Mouse (Mus musculus): ENCODE measurements at regions not wholly inside any gene's neighbourhood (a gene's known extent, or its start where the extent isn't known, plus 50 kb on each side); places are given as distances from the start of the nearest gene placed in this dataset.
"Not testable (repeated sequence)": the region's sequence is repeated elsewhere in the genome, so short reads cannot be mapped to it uniquely, and the experiment has no call there.

GRCm38 (mm10) chrX:50675356-50675755 lies 165.5 kb upstream of the Stk26 start:
- DNase-seq (no peak), ATAC-seq (ENCODE audit: low read depth) (no peak)
- no peaks in the 10 kb centered on the region for H3K27me3 ChIP-seq
- H3K36me3 ChIP-seq: no peaks in the 10 kb centered on the region
- WGBS (ENCODE audit: insufficient replicate concordance): 30% methylated on average over 6 of the region's 6 CpGs
- no peaks in the 10 kb centered on the region for H3K9me3 ChIP-seq (replicated peaks)
- H3K4me3 ChIP-seq (replicated peaks): no peak overlapping the region
- no peak overlapping the region for H3K9ac ChIP-seq
- no peak overlapping the region for H3K4me2 ChIP-seq
- H3K4me1 ChIP-seq (replicated peaks): no peaks in the 10 kb centered on the region
- H3K27ac ChIP-seq: no peak overlapping the region

- Histone ChIP-seq H3K9me3 (replicated peaks) (no peaks in the 10 kb centered on the region), H3K4me1 (replicated peaks) (no peaks in the 10 kb centered on the region), H3K4me3 (replicated peaks) (no peak overlapping the region), H3K36me3 (no peaks in the 10 kb centered on the region), H3K27me3 (no peaks in the 10 kb centered on the region), H3K4me2 (no peak overlapping the region), H3K9ac (no peak overlapping the region), H3K27ac (no peak overlapping the region)
- 32% methylated on average over 9 of the region's 9 CpGs for WGBS (ENCODE audit: insufficient replicate concordance)
- DNase-seq: peak; percentile 3
- ATAC-seq (ENCODE audit: low read depth): no peak
Measured at GRCm38 (mm10) chrX:50657835-50658565, 182.8 kb upstream of the Stk26 start.

- DNase-seq (no peak), ATAC-seq (ENCODE audit: low read depth) (no peak)
- Histone ChIP-seq H3K9me3 (replicated peaks) (no peaks in the 10 kb centered on the region), H3K27me3 (no peaks in the 10 kb centered on the region), H3K4me3 (replicated peaks) (no peak overlapping the region), H3K4me2 (no peak overlapping the region), H3K27ac (no peak overlapping the region), H3K9ac (no peak overlapping the region), H3K36me3 (no peaks in the 10 kb centered on the region), H3K4me1 (replicated peaks) (no peaks in the 10 kb centered on the region)
- 49% methylated on average over 6 of the region's 6 CpGs for WGBS (ENCODE audit: insufficient replicate concordance)
Measured at GRCm38 (mm10) chrX:50657180-50657834, 183.5 kb upstream of the Stk26 start.

- not testable (repeated sequence) for H3K4me2 ChIP-seq; H3K9me3 ChIP-seq (replicated peaks); H3K4me3 ChIP-seq (replicated peaks); H3K27ac ChIP-seq; ATAC-seq (ENCODE audit: low read depth); H3K4me1 ChIP-seq (replicated peaks); H3K9ac ChIP-seq; H3K36me3 ChIP-seq; DNase-seq; H3K27me3 ChIP-seq
- WGBS (ENCODE audit: insufficient replicate concordance): 80% methylated on average over 1 of the region's 1 CpGs
Measured at GRCm38 (mm10) chrX:50655380-50655779, 185.5 kb upstream of the Stk26 start.

GRCm38 (mm10) chrX:50641347-50641746 lies 199.5 kb upstream of the Stk26 start:
- H3K9me3 ChIP-seq (replicated peaks): no peaks in the 10 kb centered on the region
- no peak overlapping the region for H3K4me2 ChIP-seq
- H3K4me3 ChIP-seq (replicated peaks): no peak overlapping the region
- no peak overlapping the region for H3K9ac ChIP-seq
- 52% methylated on average over 4 of the region's 4 CpGs for WGBS (ENCODE audit: insufficient replicate concordance)
- H3K27me3 ChIP-seq: no peaks in the 10 kb centered on the region
- DNase-seq: no peak
- no peaks in the 10 kb centered on the region for H3K4me1 ChIP-seq (replicated peaks)
- H3K36me3 ChIP-seq: no peaks in the 10 kb centered on the region
- ATAC-seq (ENCODE audit: low read depth): no peak
- H3K27ac ChIP-seq: no peak overlapping the region

- Histone ChIP-seq H3K36me3 (no peaks in the 10 kb centered on the region), H3K27ac (no peak overlapping the region), H3K4me3 (replicated peaks) (peak overlapping the region; percentile 62), H3K9me3 (replicated peaks) (no peaks in the 10 kb centered on the region), H3K27me3 (no peaks in the 10 kb centered on the region), H3K9ac (peak overlapping the region; percentile 46), H3K4me1 (replicated peaks) (no peaks in the 10 kb centered on the region), H3K4me2 (peak overlapping the region; percentile 64)
- ATAC-seq (ENCODE audit: low read depth) (peak; percentile 17; the same call in 1 of the 2 replicates), DNase-seq (no peak)
- 28% methylated on average over 6 of the region's 6 CpGs for WGBS (ENCODE audit: insufficient replicate concordance)
Measured at GRCm38 (mm10) chrX:50635634-50636033, 205.2 kb upstream of the Stk26 start.

GRCm38 (mm10) chrX:50634842-50635615 lies 205.8 kb upstream of the Stk26 start:
- Histone ChIP-seq H3K9me3 (replicated peaks) (no peaks in the 10 kb centered on the region), H3K27ac (no peak overlapping the region)

GRCm38 (mm10) chrX:50632536-50632935 lies 204.2 kb upstream of the Olfr1324 start:
- Histone ChIP-seq H3K9me3 (replicated peaks) (no peaks in the 10 kb centered on the region), H3K4me3 (replicated peaks) (no peak overlapping the region), H3K9ac (no peak overlapping the region), H3K36me3 (no peaks in the 10 kb centered on the region), H3K27me3 (no peaks in the 10 kb centered on the region), H3K4me1 (replicated peaks) (no peaks in the 10 kb centered on the region), H3K27ac (no peak overlapping the region), H3K4me2 (no peak overlapping the region)
- WGBS (ENCODE audit: insufficient replicate concordance): 42% methylated on average over 6 of the region's 6 CpGs
- no peak for DNase-seq
- no peak for ATAC-seq (ENCODE audit: low read depth)

More at GRCm38 (mm10) chrX:50634842-50635615, 205.8 kb upstream of the Stk26 start:
- peak overlapping the region; percentile 62 for H3K4me3 ChIP-seq (replicated peaks)
- peak overlapping the region; percentile 46 for H3K9ac ChIP-seq
- H3K4me2 ChIP-seq: peak overlapping the region; percentile 64
- ATAC-seq (ENCODE audit: low read depth) (peak; percentile 95), DNase-seq (peak; percentile 62)
- no peaks in the 10 kb centered on the region for H3K4me1 ChIP-seq (replicated peaks)
- no peaks in the 10 kb centered on the region for H3K36me3 ChIP-seq
- no peaks in the 10 kb centered on the region for H3K27me3 ChIP-seq
- 14% methylated on average over 28 of the region's 30 CpGs for WGBS (ENCODE audit: insufficient replicate concordance)

GRCm38 (mm10) chrX:50625336-50625735 lies 197.0 kb upstream of the Olfr1324 start:
- Histone ChIP-seq H3K4me3 (replicated peaks) (no peak overlapping the region), H3K9ac (no peak overlapping the region), H3K36me3 (no peaks in the 10 kb centered on the region), H3K27ac (no peak overlapping the region), H3K4me2 (no peak overlapping the region), H3K9me3 (replicated peaks) (no peaks in the 10 kb centered on the region), H3K27me3 (no peaks in the 10 kb centered on the region), H3K4me1 (replicated peaks) (0 out of 2 replicates have a peak, but pooled peaks cover 4% of the 10 kb centered on the region)
- 58% methylated on average over 6 of the region's 6 CpGs for WGBS (ENCODE audit: insufficient replicate concordance)
- ATAC-seq (ENCODE audit: low read depth) (no peak), DNase-seq (no peak)

- Histone ChIP-seq H3K9me3 (replicated peaks) (no peaks in the 10 kb centered on the region), H3K4me2 (no peak overlapping the region), H3K9ac (no peak overlapping the region), H3K4me1 (replicated peaks) (0 out of 2 replicates have a peak, but pooled peaks cover 4% of the 10 kb centered on the region), H3K36me3 (no peaks in the 10 kb centered on the region), H3K27ac (no peak overlapping the region), H3K4me3 (replicated peaks) (0 out of 2 replicates have a peak overlapping the region, but pooled peaks have one; percentile 18), H3K27me3 (no peaks in the 10 kb centered on the region)
- DNase-seq (peak; percentile 26), ATAC-seq (ENCODE audit: low read depth) (peak; percentile 57; the same call in 1 of the 2 replicates)
- WGBS (ENCODE audit: insufficient replicate concordance): 56% methylated on average over 19 of the region's 19 CpGs
Measured at GRCm38 (mm10) chrX:50622984-50623455, 194.7 kb upstream of the Olfr1324 start.

- Histone ChIP-seq H3K36me3 (no peaks in the 10 kb centered on the region), H3K9ac (no peak overlapping the region), H3K4me1 (replicated peaks) (0 out of 2 replicates have a peak, but pooled peaks cover 4% of the 10 kb centered on the region), H3K4me3 (replicated peaks) (no peak overlapping the region), H3K27ac (no peak overlapping the region), H3K9me3 (replicated peaks) (no peaks in the 10 kb centered on the region), H3K27me3 (no peaks in the 10 kb centered on the region), H3K4me2 (no peak overlapping the region)
- DNase-seq (no peak), ATAC-seq (ENCODE audit: low read depth) (no peak)
- 64% methylated on average over 8 of the region's 8 CpGs for WGBS (ENCODE audit: insufficient replicate concordance)
Measured at GRCm38 (mm10) chrX:50620909-50621308, 192.6 kb upstream of the Olfr1324 start.
